Mouse (Mus musculus) intestine, embryonic 14.5 days (tissue): ENCODE data around the gene Olfr1056. TPM values are rescaled to one million over a fixed set of nuclear protein-coding genes. Genes with fewer than 3 reads are reported as not detected.
"Not testable (repeated sequence)": the region's sequence is repeated elsewhere in the genome, so short reads cannot be mapped to it uniquely, and the experiment has no call there.

Experiments used
- ATAC-seq: fragments of 200-750 bp; cut with Nextera tagmentation; replicated peaks from 2 replicates; pipeline ENCODE4 v1.8.0; 2017; ENCODE audit warnings: low read depth, moderate number of reproducible peaks, moderate TSS enrichment, moderate library complexity; ENCODE audit not compliant: low FRiP score, low TSS enrichment
- DNase-seq: peaks from one replicate; pipeline ENCODE4 v3.0.0-alpha.2; 2018; ENCODE audit warnings: low spot score
- H3K27ac ChIP-seq: fragments of 300-500 bp; sonication (generic); 2 replicates; pipeline ENCODE4 v1.5.1; 2014; ENCODE audit warnings: low read depth, mild to moderate bottlenecking, control low read depth
- H3K27me3 ChIP-seq: fragments of 300-500 bp; sonication (generic); replicated peaks from 2 replicates; pipeline ENCODE4 v1.6.1; 2014; ENCODE audit warnings: low read length, control low read depth; ENCODE audit not compliant: control insufficient read depth, insufficient read depth
- H3K36me3 ChIP-seq: fragments of 300-500 bp; sonication (generic); 2 replicates; pipeline ENCODE4 v1.6.1; 2014; ENCODE audit warnings: low read length, control low read depth; ENCODE audit not compliant: control insufficient read depth, insufficient read depth
- H3K4me1 ChIP-seq: fragments of 300-500 bp; sonication (generic); replicated peaks from 2 replicates; pipeline ENCODE4 v1.6.1; 2014; ENCODE audit warnings: low read length, control low read depth, mixed read lengths; ENCODE audit not compliant: control insufficient read depth, insufficient read depth
- H3K4me2 ChIP-seq: fragments of 300-500 bp; sonication (generic); 2 replicates; pipeline ENCODE4 v1.6.1; 2014; ENCODE audit warnings: low read length
- H3K4me3 ChIP-seq: fragments of 300-500 bp; sonication (generic); 2 replicates; pipeline ENCODE4 v1.5.1; 2014; ENCODE audit warnings: low read depth, low read length, control low read depth, mixed read lengths
- H3K9ac ChIP-seq: fragments of 300-500 bp; sonication (generic); 2 replicates; pipeline ENCODE4 v1.6.1; 2014; ENCODE audit warnings: mild to moderate bottlenecking, low read length
- H3K9me3 ChIP-seq: fragments of 300-500 bp; sonication (generic); 2 replicates; pipeline ENCODE4 v1.6.1; 2016; ENCODE audit warnings: low read length, control low read depth; ENCODE audit not compliant: control insufficient read depth
- WGBS: fragments of 180-500 bp; shearing (Covaris S2); extraction: QIAGEN DNeasy Blood & Tissue Kit; methylation state at CpG from one replicate; pipeline ENCODE4 v1.1.7; 2014; 5-methylcytosine and 5-hydroxymethylcytosine counted together
- polyA plus RNA-seq: library from polyadenylated mRNA; unstranded; fragments of >200 nt; fragmentation: Nextera tagmentation; extraction: Ambion mirVana; gene quantifications from 2 replicates; pipeline ENCODE4 v1.2.1, GENCODE M21; 2014

The Olfr1056 gene
- polyA plus RNA-seq, result not detected in 2 replicates

DNA sequence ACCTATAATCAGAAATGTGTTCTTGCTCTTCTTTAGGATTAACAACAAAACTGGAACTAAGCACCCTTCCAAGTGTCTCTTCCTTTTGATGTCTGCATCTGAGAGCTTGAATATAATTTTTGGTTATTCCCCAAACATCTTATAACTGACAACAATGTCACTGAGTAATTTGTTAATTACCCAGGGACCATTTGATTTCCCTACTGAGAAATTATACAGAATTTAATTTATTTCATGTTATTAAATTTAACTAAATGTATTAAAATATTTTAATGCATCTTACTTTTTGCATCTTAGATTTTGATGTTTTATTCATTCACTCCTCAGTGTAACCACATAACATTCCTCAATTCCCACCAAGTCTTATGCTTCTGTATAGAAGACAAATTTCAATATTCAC, at the start of gene Olfr1056:
Gene Olfr1056, minus strand, starts transcription at position 101 of the 400 bp plus-strand sequence.
- no peak for ATAC-seq

DNA sequence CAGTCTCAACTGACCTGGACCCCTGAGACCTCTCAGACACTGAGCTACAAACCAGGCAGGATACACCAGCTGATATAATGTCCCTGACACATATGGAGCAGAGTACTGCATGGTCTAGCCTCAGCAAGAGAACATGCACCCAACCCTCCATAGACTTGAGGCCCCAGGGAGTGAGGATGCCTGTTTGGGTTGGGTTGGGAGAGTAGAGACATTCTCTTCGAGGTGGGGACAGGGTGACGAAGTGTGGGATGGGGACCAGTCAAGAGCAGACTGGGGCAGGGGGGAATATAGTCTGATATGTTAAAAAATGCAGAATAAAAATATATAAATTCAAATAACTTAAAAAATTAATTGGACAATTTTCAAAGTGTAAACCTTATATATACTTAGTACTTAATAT, 32.8 kb upstream of the Olfr1056 start:
- Histone ChIP-seq H3K36me3 (no peaks in the 10 kb centered on the region), H3K4me2 (no peak overlapping the region), H3K27ac (no peak overlapping the region), H3K9ac (no peak overlapping the region), H3K4me3 (no peak overlapping the region), H3K4me1 (no peaks in the 10 kb centered on the region), H3K27me3 (no peaks in the 10 kb centered on the region), H3K9me3 (no peaks in the 10 kb centered on the region)
- ATAC-seq (no peak), DNase-seq (no peak)
- 89% methylated on average over 2 of the region's 2 CpGs for WGBS

More for the DNA sequence above, at the start of gene Olfr1056:
- Histone ChIP-seq H3K9me3 (no peaks in the 10 kb centered on the region), H3K4me3 (no peak within 1 kb of the TSS), H3K27ac (no peak within 1 kb of the TSS), H3K27me3 (no peaks in the 10 kb centered on the region), H3K4me2 (no peak within 1 kb of the TSS), H3K4me1 (no peaks in the 10 kb centered on the region), H3K9ac (no peak within 1 kb of the TSS), H3K36me3 (no peaks in the 10 kb centered on the region)
- DNase-seq, result no peak

DNA sequence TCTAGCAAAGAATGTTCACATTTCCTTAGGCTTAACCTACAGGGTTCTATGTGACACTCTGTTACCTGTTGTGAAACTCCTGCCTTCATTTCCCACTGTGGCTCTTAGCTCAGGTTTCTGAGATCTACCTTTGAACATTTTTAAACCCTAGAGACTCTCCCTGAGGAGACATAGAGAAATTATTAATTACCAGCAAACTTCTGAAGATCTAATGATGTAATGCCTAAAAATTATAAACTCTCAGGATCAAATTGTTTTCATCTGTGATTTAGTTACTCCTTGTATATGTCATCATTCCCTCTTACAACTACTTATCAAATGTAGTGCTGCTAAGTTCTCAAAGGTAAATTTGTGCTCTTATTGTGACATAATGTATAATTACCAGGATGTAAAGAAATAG, 26.2 kb upstream of the Olfr1056 start, which contains the start of gene Olfr1058:
Gene Olfr1058, minus strand, starts transcription at position 101 of the 400 bp plus-strand sequence.
- ATAC-seq, DNase-seq: not testable (repeated sequence)

DNA sequence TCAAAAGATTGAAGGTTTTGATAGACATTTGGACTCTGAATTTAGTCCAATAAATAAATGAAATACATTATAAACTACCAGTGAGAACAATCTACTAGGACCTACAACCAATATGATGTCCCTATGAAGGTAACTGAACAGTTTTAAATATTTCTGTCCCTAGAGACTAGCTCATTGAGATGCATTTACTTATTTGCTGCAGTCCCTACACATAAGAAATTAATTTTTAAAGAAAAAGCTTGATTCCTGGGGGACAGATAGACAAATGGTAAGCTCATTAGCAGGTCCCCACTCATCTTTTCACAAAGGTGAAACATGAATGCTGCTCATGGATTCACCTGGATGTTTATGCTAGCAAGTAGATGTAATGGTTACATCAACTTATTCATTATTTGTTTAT, 16.0 kb upstream of the Olfr1056 start, which contains the start of gene Olfr1057:
Gene Olfr1057, minus strand, starts transcription at position 101 of the 400 bp plus-strand sequence.
- Histone ChIP-seq H3K36me3 (no peaks in the 10 kb centered on the region), H3K9me3 (no peaks in the 10 kb centered on the region), H3K27me3 (no peaks in the 10 kb centered on the region), H3K4me3 (no peak within 1 kb of the TSS), H3K9ac (no peak within 1 kb of the TSS), H3K27ac (no peak within 1 kb of the TSS), H3K4me2 (no peak within 1 kb of the TSS), H3K4me1 (no peaks in the 10 kb centered on the region)
- ATAC-seq (no peak), DNase-seq (no peak)

More for the DNA sequence above, 26.2 kb upstream of the Olfr1056 start, which contains the start of gene Olfr1058:
- H3K27me3 ChIP-seq, H3K27ac ChIP-seq, H3K36me3 ChIP-seq, H3K4me2 ChIP-seq, H3K4me3 ChIP-seq, H3K9ac ChIP-seq, H3K4me1 ChIP-seq, H3K9me3 ChIP-seq: not testable (repeated sequence)

DNA sequence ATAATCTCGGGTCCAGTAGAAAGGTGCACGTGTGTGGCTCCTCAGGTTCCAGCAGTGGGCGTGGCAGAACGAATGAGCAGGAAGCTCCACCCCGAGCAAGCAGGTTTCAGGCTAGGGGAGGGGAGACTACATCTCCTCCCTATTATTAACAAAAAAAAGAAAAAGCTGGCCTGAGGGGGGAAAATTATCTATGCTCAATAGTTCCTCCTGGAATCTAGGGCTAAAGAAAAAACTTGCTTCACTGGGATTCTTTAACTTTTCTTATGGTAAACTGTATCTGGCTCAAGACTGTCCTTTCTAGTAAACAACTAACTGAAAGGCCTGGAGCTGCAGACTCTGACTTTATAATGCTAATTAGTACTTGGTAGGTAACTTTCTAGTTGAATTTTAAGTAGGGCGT, 4.1 kb upstream of the Olfr1056 start:
- H3K4me1 ChIP-seq, DNase-seq, H3K9ac ChIP-seq, ATAC-seq, H3K4me2 ChIP-seq, H3K9me3 ChIP-seq, H3K36me3 ChIP-seq, H3K27ac ChIP-seq, H3K27me3 ChIP-seq, H3K4me3 ChIP-seq: not testable (repeated sequence)
- WGBS, result no CpG with 5 or more reads among the region's 6 CpGs

DNA sequence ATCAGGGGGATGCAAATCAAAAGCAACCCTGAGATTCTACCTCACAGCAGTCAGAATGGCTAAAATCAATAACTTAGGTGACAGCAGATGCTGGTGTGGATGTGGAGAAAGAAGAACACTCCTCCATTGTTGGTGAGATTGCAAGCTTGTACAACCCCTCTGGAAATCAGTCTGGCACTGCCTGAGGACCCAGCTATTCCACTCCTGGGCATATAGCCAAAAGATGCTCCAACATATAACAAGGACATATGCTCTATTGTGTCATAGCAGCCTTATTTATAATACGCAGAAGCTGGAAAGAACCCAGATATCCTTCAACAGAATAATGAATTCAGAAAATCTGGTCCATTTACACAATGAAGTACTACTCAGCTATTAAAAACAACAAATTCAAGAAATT, 10.5 kb downstream of the Olfr1056 start:
- H3K27ac ChIP-seq, H3K4me1 ChIP-seq, H3K4me2 ChIP-seq, H3K36me3 ChIP-seq, DNase-seq, H3K9me3 ChIP-seq, H3K9ac ChIP-seq, H3K4me3 ChIP-seq, ATAC-seq, H3K27me3 ChIP-seq: not testable (repeated sequence)
- 79% methylated on average over 1 of the region's 1 CpGs for WGBS

DNA sequence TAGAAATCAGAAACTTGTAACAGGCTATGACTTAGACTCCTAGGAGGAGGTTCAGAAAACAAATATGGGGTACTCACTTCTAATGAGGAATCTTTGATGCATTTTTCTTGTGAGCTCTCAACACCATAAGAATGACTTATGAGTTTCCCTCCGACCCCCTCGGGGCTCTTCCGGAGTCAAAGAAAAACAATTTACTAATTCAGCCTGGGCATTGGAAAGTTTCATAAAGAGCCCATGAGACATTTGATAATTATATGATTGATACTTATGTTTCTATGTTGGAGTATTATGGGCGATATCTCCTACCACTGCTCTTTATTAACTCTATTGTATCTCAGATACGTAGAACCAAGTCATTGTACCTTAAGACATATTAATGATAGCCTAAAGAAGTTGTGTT, 12.1 kb downstream of the Olfr1056 start, which contains the start of gene Olfr1055:
Gene Olfr1055, minus strand, starts transcription at position 101 of the 400 bp plus-strand sequence.
- Histone ChIP-seq H3K9me3 (no peaks in the 10 kb centered on the region), H3K27me3 (no peaks in the 10 kb centered on the region), H3K4me1 (no peaks in the 10 kb centered on the region), H3K9ac (no peak within 1 kb of the TSS), H3K36me3 (no peaks in the 10 kb centered on the region), H3K4me3 (no peak within 1 kb of the TSS), H3K27ac (no peak within 1 kb of the TSS), H3K4me2 (no peak within 1 kb of the TSS)
- no peak for ATAC-seq
- 92% methylated on average over 5 of the region's 5 CpGs for WGBS
- no peak for DNase-seq

DNA sequence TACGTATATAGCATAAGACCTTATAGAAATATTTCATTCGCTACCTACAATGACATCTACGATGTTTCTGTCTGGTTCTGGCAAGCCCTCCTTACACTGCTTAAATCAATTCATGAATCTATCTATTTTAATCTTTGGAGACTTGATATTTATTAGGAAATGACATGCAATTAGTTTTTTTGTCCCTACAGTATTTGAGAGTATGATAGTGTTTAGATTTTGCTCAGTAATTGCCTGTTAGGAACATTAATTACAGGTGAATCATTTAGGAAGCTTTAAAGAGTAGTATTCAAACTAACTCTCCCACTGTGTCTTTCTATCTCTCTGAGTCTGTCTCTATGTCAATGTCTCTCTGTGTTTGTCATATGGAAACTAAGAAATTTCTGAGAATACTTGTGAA, 26.9 kb downstream of the Olfr1056 start, which contains the start of gene Olfr1054:
Gene Olfr1054, minus strand, starts transcription at position 101 of the 400 bp plus-strand sequence.
- Histone ChIP-seq H3K9me3 (no peaks in the 10 kb centered on the region), H3K9ac (no peak within 1 kb of the TSS), H3K4me2 (no peak within 1 kb of the TSS), H3K27me3 (no peaks in the 10 kb centered on the region), H3K27ac (no peak within 1 kb of the TSS), H3K4me3 (no peak within 1 kb of the TSS), H3K4me1 (no peaks in the 10 kb centered on the region), H3K36me3 (no peaks in the 10 kb centered on the region)
- WGBS, result 84% methylated on average over 3 of the region's 3 CpGs
- ATAC-seq (no peak), DNase-seq (no peak)

DNA sequence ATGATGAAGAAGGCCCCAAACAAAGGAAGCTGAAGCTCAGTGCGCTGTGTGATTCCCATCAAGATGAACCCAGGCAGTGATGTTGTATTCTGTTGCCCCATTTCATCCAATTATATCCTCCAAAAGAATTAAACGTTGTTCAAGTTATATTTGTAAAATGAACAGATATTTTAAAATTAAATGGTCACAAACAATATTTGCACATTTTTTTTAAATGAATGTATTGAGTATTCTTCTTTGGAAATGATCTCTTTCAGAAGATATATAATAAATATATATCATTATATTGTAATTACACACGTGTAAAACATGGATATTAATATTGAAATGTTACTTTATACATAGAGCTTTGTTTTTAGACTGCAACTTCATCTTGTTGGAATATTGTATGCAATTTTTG, 47.1 kb downstream of the Olfr1056 start, which contains the start of gene Olfr1053:
Gene Olfr1053, minus strand, starts transcription at position 101 of the 400 bp plus-strand sequence.
- Histone ChIP-seq H3K9me3 (no peaks in the 10 kb centered on the region), H3K4me3 (no peak within 1 kb of the TSS), H3K36me3 (no peaks in the 10 kb centered on the region), H3K27me3 (no peaks in the 10 kb centered on the region), H3K9ac (no peak within 1 kb of the TSS), H3K27ac (no peak within 1 kb of the TSS), H3K4me2 (no peak within 1 kb of the TSS), H3K4me1 (no peaks in the 10 kb centered on the region)
- no peak for DNase-seq
- no peak for ATAC-seq
- 59% methylated on average over 3 of the region's 3 CpGs for WGBS
